Mouse (Mus musculus) MEL-GATA-1-ER (cell line): Measurements from ENCODE around the gene Cd300lg.
A peak's percentile ranks its signal among the peaks of the same experiment; 100 is the strongest.

Experiments
- DNase-seq: peaks from one replicate; pipeline ENCODE4 v3.0.0-alpha.2; 2012; ENCODE audit warnings: low read depth; ENCODE audit errors: extremely low read depth

Cd300lg gene

GRCm38 (mm10) chr11:102051954-102052353 is 10.6 kb downstream of the Cd300lg start:
- no peak for DNase-seq

DNA sequence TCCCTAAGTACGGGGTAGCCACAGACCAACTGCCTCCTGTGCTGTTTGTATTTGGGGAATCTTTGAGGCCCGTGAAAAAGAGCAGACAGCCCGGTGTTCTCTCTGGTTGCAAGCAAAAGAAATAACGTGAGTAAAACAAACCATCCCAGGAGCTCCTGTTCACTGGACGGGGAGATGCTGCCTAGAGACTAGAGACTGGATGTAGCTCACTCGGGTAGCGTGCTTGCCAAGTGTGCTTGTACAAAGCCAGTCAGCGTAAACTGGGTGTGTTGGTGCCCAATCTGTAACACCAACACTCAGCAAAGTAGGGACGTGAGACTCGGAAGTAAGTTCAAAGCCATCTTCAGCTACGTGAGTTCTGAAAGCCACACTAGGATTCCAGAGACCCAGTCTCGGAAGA is 11.4 kb downstream of the Cd300lg start:
- no peak for DNase-seq

GRCm38 (mm10) chr11:102053183-102053582 is 11.9 kb downstream of the Cd300lg start:
- DNase-seq = no peak

DNA sequence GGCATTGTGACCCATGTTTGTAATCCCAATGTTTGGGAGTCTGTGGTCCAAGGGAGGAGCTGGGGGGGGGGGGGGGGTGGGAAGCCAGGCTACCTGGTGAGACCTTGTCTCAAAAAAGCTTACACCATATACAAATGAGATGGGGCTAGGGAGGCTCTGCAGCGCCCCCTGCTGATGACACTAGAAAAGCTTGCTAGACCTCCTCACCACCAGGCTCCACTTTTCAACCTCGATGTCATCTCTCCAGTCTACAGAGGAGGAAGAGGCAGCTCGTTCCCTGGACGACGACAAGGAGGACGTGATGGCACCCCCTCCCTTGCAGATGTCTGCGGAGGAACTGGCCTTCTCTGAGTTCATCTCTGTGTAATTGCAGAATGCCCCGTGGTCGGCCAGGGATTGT is 12.5 kb downstream of the Cd300lg start:
- DNase-seq = peak; percentile 37

- DNase-seq = peak; percentile 47
Measured at GRCm38 (mm10) chr11:102061236-102061940, 20.1 kb downstream of the Cd300lg start.

GRCm38 (mm10) chr11:102061941-102062473 is 20.7 kb downstream of the Cd300lg start:
- no peak for DNase-seq

DNA sequence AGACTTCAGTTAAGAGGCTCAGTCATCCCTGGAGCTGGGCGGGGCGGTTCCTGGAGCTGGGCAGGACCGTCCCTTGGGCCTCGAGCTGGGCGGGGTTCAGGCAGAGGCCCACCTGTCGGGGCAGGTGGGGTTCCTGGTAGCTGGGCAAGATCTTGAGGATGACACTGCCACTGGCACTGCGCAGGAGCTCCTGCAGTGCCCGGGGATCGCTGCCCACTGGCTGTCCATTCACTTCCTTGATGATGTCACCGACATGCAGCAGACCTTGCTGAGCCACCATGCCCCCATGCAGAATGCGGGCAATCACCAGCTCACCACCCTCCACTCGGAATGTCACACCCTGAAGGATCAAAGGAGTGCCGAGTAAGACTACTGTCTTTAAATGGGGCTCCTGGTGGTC is 21.8 kb downstream of the Cd300lg start:
- DNase-seq = no peak

DNA sequence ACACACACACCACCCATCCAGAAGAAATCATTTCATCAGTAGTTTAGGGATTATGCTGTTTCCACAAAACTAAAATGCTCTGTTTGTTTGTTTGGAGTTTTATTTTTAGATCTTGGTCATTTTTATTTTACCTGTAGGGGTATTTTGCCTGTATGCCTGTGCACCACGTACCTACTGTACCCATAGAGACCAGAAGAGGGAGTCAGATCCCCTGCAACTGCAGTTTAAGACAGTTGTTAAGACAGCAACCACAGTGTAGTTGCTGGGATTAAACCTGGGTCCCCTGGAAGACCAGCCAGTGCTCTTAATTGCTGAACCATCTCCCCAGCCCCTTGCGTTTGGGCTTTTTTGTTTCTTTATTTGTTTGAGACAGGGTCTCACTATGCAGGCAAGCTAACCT is 27.7 kb downstream of the Cd300lg start:
- peak; percentile 15 for DNase-seq

DNA sequence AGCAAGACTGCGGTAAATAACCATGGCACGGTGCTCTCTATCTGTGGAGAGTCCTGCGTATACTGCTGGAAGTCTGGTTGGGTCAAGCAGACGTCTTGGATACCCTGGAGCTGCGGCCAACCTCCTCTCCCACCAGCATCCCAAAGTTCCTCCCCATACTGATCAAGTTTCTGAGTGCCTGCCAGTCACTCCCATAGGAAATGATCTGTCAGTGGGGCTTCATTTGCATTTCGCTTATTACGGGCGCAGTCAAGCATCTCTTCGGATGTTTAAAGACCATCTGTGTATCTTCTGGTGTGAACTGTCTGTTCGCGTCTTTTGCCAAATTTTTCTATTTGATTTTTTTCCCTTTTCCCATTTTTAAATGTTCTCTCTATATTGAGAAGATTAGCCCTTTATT is 28.3 kb downstream of the Cd300lg start:
- DNase-seq = no peak

DNA sequence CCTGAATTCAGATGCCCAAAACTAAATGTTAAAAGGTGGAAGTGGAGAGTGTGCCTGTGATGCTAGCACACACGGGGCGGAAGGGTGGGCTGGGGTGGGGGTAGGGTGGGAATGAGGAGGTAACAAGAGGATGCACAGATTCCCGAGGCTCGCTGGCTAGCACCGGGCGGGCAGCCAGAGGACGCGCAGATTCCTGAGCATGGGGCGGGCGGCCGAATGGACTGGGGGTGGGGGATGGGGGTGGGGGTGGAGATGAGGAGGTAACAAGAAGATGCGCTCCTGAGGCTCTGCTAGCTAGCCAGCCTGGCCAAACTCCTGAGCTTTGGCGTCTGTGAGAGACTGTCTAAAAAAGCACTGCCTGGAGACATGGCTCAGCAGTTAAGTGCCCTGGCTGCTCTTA is 29.1 kb downstream of the Cd300lg start:
- DNase-seq = no peak

GRCm38 (mm10) chr11:102072729-102073128 is 31.4 kb downstream of the Cd300lg start:
- no peak for DNase-seq

DNA sequence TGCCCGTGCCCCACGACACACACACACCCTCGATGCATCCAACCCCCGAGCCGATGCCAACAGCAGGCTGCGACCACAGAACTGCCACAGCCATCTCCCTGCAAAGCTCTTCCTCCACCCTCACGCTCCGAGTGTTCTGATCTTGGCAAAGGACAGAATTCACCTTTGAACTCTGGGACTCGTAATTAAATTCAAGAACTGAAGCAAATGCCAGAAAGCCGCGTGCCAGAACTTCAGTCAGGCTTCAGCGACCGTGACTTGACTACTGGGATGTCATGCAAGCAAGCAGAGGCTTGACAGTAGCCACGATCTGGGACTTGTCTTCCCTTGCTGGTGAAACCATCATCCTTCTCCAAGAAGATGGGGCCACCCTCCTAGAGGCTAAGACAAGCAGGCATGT is 32.4 kb downstream of the Cd300lg start:
- DNase-seq = no peak

- no peak for DNase-seq
Measured at GRCm38 (mm10) chr11:102082322-102082721, 41.0 kb downstream of the Cd300lg start.

DNA sequence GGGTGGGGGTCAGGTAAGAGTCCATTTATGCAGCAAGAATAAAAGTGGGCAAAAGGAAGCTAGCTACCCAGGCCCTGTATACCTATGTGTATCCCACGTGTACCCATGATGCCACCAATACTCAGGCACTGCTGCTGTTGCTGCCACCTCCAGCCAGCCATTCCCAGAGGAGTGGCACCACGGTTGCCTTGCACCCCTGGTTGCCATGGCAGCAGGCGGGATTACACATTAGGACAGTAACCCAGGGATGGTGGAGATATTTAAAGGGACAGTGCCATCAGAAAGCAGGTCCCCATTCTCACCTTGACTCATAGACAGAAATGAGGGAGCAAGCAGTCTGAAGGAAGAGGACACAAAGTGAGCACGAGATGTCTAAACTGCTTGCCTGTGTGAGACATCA is 41.9 kb downstream of the Cd300lg start:
- DNase-seq = no peak

GRCm38 (mm10) chr11:102084159-102084558 is 42.9 kb downstream of the Cd300lg start:
- DNase-seq = no peak

- DNase-seq = no peak
Measured at GRCm38 (mm10) chr11:102086331-102086730, 45.0 kb downstream of the Cd300lg start.

DNA sequence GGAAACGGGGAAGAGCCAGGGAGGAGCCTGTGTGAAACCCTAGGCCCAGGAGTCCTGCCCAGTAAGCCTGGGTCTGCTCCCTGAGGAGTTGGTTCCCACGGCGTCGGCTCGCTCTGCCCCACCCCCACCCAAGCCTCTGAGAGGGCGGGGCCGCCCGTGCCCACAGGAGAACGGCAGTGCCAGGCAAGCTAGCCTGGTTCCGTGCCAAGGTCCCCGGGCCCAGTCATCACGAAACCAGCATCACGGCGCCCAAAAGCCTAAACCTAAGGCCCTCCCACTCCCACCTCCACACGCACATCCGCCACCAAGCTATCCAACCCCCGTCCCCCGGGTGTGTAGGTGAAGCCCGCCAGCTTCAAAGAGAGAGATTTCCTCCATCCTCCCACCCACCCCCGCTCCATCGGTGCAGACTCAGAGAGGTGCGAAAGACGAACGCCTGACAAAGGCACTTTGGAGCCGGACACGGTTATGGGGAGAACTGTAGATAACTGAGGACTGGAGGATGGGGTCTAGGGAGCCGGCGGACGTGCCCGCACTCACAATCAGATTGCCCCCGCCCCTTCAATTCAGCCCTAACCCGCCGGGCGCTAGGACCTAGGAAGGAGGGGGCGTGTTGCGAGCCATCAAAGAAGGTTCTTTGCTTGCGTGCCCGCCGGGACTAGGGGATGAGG is 45.9 kb downstream of the Cd300lg start:
- peak; percentile 66 for DNase-seq

DNA sequence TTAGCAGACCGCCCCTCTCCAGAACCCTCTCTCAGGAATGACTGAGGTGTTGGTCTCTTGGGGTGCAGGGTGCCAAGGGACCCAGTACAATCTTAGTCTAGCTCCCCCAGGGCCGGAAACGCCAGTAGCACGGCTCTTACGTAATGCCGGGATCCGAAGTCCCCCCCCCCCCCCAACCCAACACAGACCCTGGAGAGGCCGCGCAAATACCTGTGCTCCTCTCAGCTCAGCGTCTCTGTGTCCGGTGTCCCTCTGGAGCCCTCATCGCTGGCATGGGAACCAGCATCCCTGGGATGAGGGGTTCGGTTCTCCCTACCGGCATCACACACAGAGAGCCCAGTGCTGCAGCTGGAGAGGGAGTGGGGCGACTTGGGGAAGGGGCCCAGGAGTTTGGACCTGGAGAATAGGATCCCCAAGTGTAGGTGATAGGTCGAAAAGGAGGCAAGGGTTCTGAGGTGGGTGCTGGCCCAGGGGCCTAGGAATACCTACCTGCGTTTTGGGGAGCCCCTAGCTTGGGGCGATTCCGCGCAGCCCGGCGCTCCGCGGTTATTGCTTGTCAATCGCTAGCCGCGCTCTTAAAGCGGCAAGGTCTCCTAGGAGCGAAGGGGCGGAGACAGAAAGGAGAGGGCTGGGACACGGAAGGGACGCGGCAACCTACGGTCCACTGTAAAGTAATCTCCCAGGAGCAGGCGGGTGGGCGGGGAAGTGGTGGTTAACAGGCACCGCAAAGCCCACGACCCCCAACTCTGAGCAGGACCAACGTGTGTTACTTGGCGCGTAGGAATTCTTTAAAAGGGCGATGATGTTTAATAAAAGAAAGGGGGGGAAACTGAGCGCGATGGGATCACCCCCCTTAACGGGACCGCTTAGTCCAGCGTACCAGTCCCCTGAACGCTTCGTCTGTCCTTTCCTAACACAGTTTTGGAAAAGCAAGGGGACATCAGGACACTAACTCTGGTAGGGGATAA is 46.9 kb downstream of the Cd300lg start, which contains the start of gene Mpp2:
TSS of gene Mpp2 (minus strand) at position 585 of the 968 bp plus-strand sequence.
- DNase-seq = peak; percentile 89

DNA sequence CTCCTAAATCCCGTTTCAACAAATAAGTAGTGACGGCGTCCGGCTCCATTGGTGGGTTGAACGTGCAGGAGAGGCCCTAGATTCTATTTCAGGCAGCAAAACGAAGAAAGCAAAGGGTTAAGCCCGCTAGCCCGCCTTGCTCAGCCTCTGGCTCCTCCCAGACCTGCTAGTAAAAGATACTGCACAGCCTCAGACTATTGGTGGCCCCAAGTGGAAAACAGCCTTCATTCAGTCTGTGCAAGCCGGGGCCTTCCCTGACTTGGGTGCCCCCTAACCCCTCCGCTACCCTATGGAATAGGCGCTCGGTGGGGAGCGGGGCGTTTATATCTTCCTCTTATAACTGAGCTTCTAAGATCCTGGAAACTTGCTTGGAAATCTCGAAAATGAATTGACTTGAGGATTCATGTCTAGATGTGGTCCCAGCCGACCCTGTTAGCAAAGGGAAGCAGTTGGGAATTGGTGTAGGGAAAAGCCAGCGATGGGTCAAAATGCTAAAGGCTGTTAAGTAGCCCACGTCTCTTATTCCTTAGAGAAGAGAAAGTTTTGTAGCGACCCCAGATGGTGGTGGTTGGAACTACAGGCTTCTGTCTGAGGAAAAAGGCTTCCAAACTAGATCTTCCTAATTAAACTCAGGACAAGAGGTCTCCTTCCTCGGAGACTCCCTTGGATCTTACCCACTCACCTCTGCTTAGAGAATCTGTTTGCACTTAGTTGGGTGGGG is 47.9 kb downstream of the Cd300lg start:
- peak; percentile 92 for DNase-seq

DNA sequence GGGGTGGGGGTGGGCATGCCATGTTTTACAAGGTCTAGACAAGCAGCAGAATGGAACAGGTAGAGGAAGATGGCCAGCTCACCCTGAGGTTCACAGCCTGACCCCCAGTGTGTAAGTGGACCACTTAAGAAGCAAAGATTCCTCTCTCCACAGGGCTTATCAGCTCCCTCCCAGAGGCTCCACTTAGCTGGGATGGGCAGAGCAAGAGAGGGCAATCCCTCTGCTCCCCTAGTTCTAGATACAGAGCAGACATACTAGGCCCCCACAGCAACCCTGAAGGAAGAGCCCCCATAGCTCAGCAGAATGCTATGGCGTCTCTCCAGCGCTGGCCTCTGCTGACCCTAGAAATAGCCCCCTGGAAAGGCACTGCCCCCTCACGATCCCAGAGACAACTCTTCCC is 54.4 kb downstream of the Cd300lg start:
- no peak for DNase-seq

DNA sequence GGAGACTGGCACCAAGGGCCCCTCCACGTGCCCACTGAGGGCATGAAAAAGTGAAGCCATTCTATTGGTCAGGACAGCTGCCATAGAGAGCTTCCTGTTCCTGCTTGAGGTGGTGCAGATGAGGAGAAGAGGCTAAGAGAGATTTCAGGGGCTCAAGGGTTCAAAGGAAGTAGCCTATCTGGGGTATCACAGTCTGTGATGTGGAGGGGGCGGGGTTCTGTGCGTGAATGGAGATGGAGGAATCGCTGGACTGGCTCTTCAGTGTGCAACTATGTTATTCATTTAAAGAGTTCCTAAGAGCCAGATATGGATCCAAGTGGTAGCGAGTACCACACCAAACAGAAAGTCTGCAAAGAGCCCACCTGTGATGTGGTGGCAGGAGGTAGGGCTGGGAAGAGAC is 55.1 kb downstream of the Cd300lg start:
- peak; percentile 70 for DNase-seq
